Mouse (Mus musculus) myocyte (in vitro differentiated cells): ENCODE data around the gene Ankrd27.

ENCODE experiments used
- MAX ChIP-seq: IDR thresholded peaks from one replicate; pipeline ENCODE4 v1.6.1; 2011; ENCODE audit warnings: low read depth, mild to moderate bottlenecking, control low read depth
- POLR2A ChIP-seq: IDR thresholded peaks from one replicate; pipeline ENCODE4 v1.6.1; 2011; ENCODE audit warnings: low read depth, mild to moderate bottlenecking, control low read depth, moderate library complexity; ENCODE audit not compliant: insufficient read length
- SRF ChIP-seq: IDR thresholded peaks from one replicate; pipeline ENCODE4 v1.6.1; 2011; ENCODE audit warnings: low read depth; ENCODE audit not compliant: control insufficient read depth, insufficient read length

DNA sequence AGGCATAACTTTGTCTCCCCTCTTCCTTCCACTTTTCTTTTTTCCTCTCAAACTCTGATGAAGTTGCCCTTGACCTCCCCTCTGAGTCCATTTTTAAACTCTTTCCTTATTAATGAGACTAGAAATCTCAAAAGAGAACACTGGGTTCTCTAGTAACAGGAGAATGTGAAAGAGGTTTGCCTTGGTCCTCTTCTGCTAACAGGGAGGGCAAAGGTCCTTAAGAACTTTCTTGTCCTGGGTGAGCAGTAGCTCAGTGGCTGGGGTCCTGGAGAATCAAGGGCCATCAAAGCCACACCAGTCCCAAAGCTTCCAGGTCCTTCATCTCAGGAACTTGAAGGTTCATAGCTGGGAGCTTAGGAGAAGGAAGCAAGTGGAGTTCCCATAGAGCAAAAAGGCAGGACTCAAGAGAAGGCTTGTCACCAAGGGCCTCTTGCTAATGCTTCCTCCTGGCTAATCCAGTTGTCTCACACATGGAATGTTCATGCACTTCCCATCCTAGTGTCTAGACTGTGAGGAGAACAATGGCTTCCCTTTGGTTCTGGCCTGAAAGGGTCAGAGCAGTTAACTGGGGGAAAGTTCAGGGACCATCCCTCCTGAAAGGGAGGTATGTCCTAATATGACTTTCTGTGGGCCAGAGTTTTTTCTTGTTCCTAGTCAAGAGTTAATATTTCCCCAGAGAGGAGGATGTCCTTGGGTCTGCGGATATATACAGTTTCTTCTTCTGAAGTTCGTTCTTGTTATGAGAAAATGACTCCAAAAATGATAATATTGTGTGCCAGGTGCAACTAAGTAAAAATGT, 21.8 kb upstream of the Ankrd27 start:
- TF ChIP-seq POLR2A (no peak), SRF (no peak), MAX (no peak)
